Mouse (Mus musculus): Measurements from ENCODE around the gene Tnrc6b.

The Tnrc6b gene

GRCm38 (mm10) chr15:80710608-80711363 lies at the start of gene Tnrc6b:
TSS of gene Tnrc6b (plus strand) at chr15:80711313.
- DNase-seq = peak; percentile 98

- no peak for DNase-seq
Observed at GRCm38 (mm10) chr15:80664444-80664843, 46.7 kb upstream of the Tnrc6b start.

GRCm38 (mm10) chr15:80671295-80672252 lies 39.5 kb upstream of the Tnrc6b start, which contains the start of gene Fam83f:
TSS of gene Fam83f (plus strand) at chr15:80671847.
- peak; percentile 70 for DNase-seq

- no peak for DNase-seq
Observed at GRCm38 (mm10) chr15:80672810-80673209, 38.3 kb upstream of the Tnrc6b start.

GRCm38 (mm10) chr15:80673337-80674095 lies 37.6 kb upstream of the Tnrc6b start:
- no peak for DNase-seq

GRCm38 (mm10) chr15:80674700-80675099 lies 36.4 kb upstream of the Tnrc6b start:
- no peak for DNase-seq

- peak; percentile 85 for DNase-seq
Observed at GRCm38 (mm10) chr15:80679515-80680215, 31.4 kb upstream of the Tnrc6b start.

- DNase-seq = peak; percentile 89
Observed at GRCm38 (mm10) chr15:80680347-80681030, 30.6 kb upstream of the Tnrc6b start.

GRCm38 (mm10) chr15:80681466-80681881 lies 29.6 kb upstream of the Tnrc6b start:
- no peak for DNase-seq

- DNase-seq = peak; percentile 42
Observed at GRCm38 (mm10) chr15:80682343-80682742, 28.8 kb upstream of the Tnrc6b start.

GRCm38 (mm10) chr15:80683151-80683550 lies 28.0 kb upstream of the Tnrc6b start:
- peak; percentile 67 for DNase-seq

- no peak for DNase-seq
Observed at GRCm38 (mm10) chr15:80683990-80684389, 27.1 kb upstream of the Tnrc6b start.

- DNase-seq = no peak
Observed at GRCm38 (mm10) chr15:80684786-80685602, 26.1 kb upstream of the Tnrc6b start.

GRCm38 (mm10) chr15:80685603-80685895 lies 25.6 kb upstream of the Tnrc6b start:
- DNase-seq = no peak

GRCm38 (mm10) chr15:80688536-80688935 lies 22.6 kb upstream of the Tnrc6b start:
- no peak for DNase-seq

GRCm38 (mm10) chr15:80693492-80693891 lies 17.6 kb upstream of the Tnrc6b start:
- DNase-seq = no peak

- DNase-seq = peak; percentile 63
Observed at GRCm38 (mm10) chr15:80694125-80694910, 16.8 kb upstream of the Tnrc6b start.

GRCm38 (mm10) chr15:80697564-80697963 lies 13.5 kb upstream of the Tnrc6b start:
- no peak for DNase-seq

- DNase-seq = no peak
Observed at GRCm38 (mm10) chr15:80701481-80702257, 9.4 kb upstream of the Tnrc6b start.

All from kidney, postnatal 14 days (tissue).